Mouse (Mus musculus): ENCODE results near the gene Zfp931. TPM values are rescaled to one million over a fixed set of nuclear protein-coding genes. Genes with fewer than 3 reads are reported as not detected.

Zfp931 gene
- polyA plus RNA-seq, 1 experiment = 1.5 TPM

DNA sequence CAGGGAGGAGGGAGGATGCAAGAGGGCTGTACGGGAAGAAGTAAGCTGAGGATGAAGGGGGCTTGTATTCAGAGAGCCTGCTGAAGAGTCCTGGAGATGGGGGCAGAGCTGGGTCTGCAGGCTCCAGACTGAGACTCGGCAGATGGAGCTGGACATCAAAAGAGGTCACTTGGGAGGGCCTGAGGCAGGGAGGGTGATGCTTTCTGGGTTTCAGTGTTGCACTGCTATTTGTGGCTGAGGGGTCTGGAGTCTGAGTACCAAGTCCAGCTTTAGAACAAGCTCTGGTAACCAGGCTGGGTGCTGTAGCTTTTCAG lies 43.1 kb upstream of the Zfp931 start:
- H3ac ChIP-seq (ENCODE audit: control insufficient read depth, insufficient read length, low read depth) = no peak overlapping the region
- no peak overlapping the region for H3K4me3 ChIP-seq (ENCODE audit: insufficient read depth, poor library complexity, severe bottlenecking)

DNA sequence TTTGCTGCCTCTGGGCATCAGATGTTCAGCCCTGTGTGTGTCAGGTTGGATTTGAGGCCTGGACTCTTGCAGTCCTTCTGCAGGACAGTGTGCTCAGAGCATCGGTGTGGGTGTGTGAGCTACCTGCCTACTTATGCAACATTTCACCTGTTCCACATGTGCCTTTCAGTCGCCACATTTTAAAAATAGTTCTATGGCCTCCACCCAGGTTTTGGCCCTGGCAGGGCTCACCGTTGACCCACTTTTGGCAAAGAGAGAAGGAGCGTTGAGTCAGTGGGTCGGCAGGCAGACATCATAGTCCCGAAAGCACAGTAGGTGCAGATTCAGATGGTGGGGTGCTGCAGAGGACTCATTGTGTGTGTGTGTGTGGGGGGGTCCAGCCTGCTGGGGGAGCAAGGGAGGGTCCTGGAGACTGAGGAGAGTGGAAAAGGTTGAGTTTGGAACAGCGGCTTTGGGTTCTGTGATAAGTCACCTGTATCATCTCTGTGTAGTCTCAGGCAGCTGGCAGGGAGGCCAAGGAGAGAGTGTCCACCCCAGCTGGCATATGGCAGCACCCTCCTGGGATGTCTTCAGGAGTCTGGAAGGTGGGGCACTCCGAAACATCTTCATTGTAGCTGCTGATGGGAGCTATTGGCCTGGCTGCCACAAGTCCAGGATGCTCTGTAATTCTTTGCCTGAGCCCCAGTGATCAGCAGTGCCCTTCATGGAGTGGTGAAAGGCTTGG lies 42.5 kb upstream of the Zfp931 start:
- Histone ChIP-seq H3K4me3 (ENCODE audit: insufficient read depth, poor library complexity, severe bottlenecking) (no peak overlapping the region), H3ac (ENCODE audit: control insufficient read depth, insufficient read length, low read depth) (no peak overlapping the region)
- TF ChIP-seq MYOG (IDR thresholded peaks at IDR 0.05; ENCODE audit: control insufficient read depth, extremely low read depth, insufficient read length) (no peak), USF1 (IDR thresholded peaks at IDR 0.05; ENCODE audit: low read depth) (no peak), CEBPB (IDR thresholded peaks at IDR 0.05; ENCODE audit: low read depth) (no peak), MYOD1 (IDR thresholded peaks at IDR 0.05; ENCODE audit: control insufficient read depth, insufficient read length, low read depth) (no peak), MAX (IDR thresholded peaks at IDR 0.05) (no peak), CTCF (IDR thresholded peaks at IDR 0.05; ENCODE audit: control insufficient read depth, insufficient read depth, insufficient read length) (no peak), FOSL1 (IDR thresholded peaks at IDR 0.05; ENCODE audit: insufficient read depth, low read length, poor library complexity, severe bottlenecking) (no peak)

More for the DNA sequence above, 43.1 kb upstream of the Zfp931 start:
- Histone ChIP-seq H3K27me3 (ENCODE audit: control insufficient read depth, insufficient read depth, insufficient read length) (no peaks in the 10 kb centered on the region), H3K79me2 (ENCODE audit: control insufficient read depth, insufficient read depth) (no peaks in the 10 kb centered on the region), H3K79me3 (ENCODE audit: low read depth) (no peaks in the 10 kb centered on the region), H3K36me3 (ENCODE audit: control insufficient read depth, insufficient read depth) (no peaks in the 10 kb centered on the region)
- TF ChIP-seq FOSL1 (IDR thresholded peaks at IDR 0.05; ENCODE audit: insufficient read depth, low read length, poor library complexity, severe bottlenecking) (no peak), MYOD1 (IDR thresholded peaks at IDR 0.05; ENCODE audit: control insufficient read depth, insufficient read length, low read depth) (no peak), CTCF (IDR thresholded peaks at IDR 0.05; ENCODE audit: control insufficient read depth, insufficient read depth, insufficient read length) (no peak), MYOG (IDR thresholded peaks at IDR 0.05; ENCODE audit: control insufficient read depth, extremely low read depth, insufficient read length) (no peak), USF1 (IDR thresholded peaks at IDR 0.05; ENCODE audit: low read depth) (no peak), MAX (IDR thresholded peaks at IDR 0.05) (no peak), CEBPB (IDR thresholded peaks at IDR 0.05; ENCODE audit: low read depth) (no peak)

DNA sequence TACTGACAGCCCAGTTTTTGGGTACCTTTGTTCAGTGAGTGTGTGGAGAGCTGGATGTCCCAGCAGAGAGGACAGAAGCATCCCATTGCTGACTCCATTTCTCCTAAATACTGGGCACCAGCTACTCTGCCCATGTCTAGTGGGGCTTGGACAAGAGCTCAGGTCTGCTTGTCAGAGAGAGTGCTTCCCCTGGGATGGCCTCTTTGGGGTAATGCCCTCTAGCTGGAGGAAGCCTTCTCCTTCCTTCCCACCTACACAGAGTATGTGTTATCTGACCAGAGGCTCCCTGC lies 42.0 kb upstream of the Zfp931 start:
- Histone ChIP-seq H3K79me2 (ENCODE audit: control insufficient read depth, insufficient read depth) (no peaks in the 10 kb centered on the region), H3ac (ENCODE audit: control insufficient read depth, insufficient read length, low read depth) (no peak overlapping the region), H3K4me3 (ENCODE audit: insufficient read depth, poor library complexity, severe bottlenecking) (no peak overlapping the region), H3K27me3 (ENCODE audit: control insufficient read depth, insufficient read depth, insufficient read length) (no peaks in the 10 kb centered on the region), H3K36me3 (ENCODE audit: control insufficient read depth, insufficient read depth) (no peaks in the 10 kb centered on the region), H3K79me3 (ENCODE audit: low read depth) (no peaks in the 10 kb centered on the region)
- TF ChIP-seq MYOG (IDR thresholded peaks at IDR 0.05; ENCODE audit: control insufficient read depth, extremely low read depth, insufficient read length) (no peak), CTCF (IDR thresholded peaks at IDR 0.05; ENCODE audit: control insufficient read depth, insufficient read depth, insufficient read length) (no peak), CEBPB (IDR thresholded peaks at IDR 0.05; ENCODE audit: low read depth) (no peak), MYOD1 (IDR thresholded peaks at IDR 0.05; ENCODE audit: control insufficient read depth, insufficient read length, low read depth) (no peak), USF1 (IDR thresholded peaks at IDR 0.05; ENCODE audit: low read depth) (no peak), MAX (IDR thresholded peaks at IDR 0.05) (no peak), FOSL1 (IDR thresholded peaks at IDR 0.05; ENCODE audit: insufficient read depth, low read length, poor library complexity, severe bottlenecking) (no peak)

More for the DNA sequence above, 42.5 kb upstream of the Zfp931 start:
- H3K79me3 ChIP-seq (ENCODE audit: low read depth) = no peaks in the 10 kb centered on the region
- no peaks in the 10 kb centered on the region for H3K36me3 ChIP-seq (ENCODE audit: control insufficient read depth, insufficient read depth)
- H3K27me3 ChIP-seq (ENCODE audit: control insufficient read depth, insufficient read depth, insufficient read length) = no peaks in the 10 kb centered on the region
- no peaks in the 10 kb centered on the region for H3K79me2 ChIP-seq (ENCODE audit: control insufficient read depth, insufficient read depth)

DNA sequence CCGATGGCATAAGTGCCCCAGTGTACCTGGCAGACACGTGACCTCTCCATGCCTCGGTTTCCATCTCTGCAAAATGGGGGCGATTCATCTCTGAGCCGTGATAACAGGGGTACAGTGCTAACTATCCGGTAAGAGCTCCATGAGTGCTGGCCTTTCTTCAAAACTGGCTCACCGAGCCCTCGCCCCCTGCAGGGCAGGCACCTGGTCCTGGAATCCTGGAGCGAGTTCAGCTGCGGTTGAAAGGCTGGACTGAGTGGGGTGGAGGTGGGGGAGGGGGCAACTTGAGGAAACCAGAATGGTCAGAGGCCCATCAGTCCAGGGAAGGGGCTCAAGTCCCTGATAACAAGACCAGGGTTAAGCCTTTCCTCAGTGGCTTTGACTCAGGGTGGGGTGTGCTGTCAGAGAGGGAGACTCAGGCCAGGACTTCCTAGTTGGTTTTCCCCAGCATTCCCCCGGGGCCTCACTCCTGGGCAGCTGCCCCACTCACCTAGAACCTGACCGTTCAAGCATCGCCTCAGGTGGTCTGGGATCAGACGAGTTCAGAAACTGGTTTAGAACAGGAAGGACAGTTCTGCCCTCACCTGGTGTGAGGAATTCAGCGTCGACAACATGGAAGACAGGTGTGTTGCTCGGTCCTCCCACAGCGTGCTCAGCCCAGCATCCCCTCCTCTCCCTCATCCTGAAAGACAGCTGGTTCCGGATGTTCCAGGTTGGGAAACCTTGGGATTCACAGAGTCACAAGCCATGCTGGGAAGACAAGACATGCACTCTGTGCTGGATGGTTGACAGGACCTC lies 41.5 kb upstream of the Zfp931 start:
- no peak for TF ChIP-seq USF1 (IDR thresholded peaks at IDR 0.05; ENCODE audit: low read depth)
- no peak for TF ChIP-seq MYOG (IDR thresholded peaks at IDR 0.05; ENCODE audit: control insufficient read depth, extremely low read depth, insufficient read length)
- TF ChIP-seq FOSL1 (IDR thresholded peaks at IDR 0.05; ENCODE audit: insufficient read depth, low read length, poor library complexity, severe bottlenecking) = no peak
- Histone ChIP-seq H3K27me3 (ENCODE audit: control insufficient read depth, insufficient read depth, insufficient read length) (no peaks in the 10 kb centered on the region), H3K4me3 (ENCODE audit: insufficient read depth, poor library complexity, severe bottlenecking) (no peak overlapping the region)

DNA sequence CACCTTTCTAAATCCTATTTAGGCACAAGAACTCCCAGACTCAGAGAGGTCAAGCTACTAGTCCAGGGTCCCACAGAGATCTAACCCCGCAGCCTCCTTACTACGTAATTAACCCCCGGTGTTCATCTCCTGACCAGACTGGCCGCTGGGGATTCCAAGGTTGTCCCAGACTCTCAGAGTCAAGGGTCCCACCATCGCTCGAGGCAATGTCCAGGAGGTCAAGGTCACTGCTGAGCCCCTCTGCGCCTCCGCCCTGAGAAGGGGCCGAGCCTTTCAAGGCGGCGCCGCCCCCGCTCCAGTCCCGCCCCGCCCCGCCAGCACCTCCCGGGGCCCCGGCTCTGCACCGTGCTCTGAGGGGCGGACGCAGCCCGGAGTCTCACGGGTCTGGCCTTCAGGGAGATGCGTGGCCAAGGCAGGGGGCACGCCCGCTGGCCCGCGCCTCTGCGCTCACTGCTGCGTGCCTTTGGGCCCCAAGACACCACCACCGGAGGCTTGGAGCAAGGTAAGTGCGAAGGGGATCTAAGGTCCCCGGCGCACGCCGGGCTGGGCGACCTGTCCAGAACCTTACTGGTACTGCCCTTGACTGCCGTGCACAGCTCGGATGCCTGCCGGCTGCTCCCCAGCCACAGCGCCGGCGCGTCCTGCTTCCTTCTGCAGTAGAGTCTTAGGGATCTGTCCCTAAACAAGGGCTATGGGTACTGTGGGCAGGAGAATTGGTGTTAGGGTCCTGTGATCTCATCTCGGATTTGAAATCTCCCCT lies 40.7 kb upstream of the Zfp931 start, which contains the start of gene Phactr3:
Phactr3 (plus strand) TSS at position 175 of the 760 bp plus-strand sequence.
- TF ChIP-seq CTCF (IDR thresholded peaks at IDR 0.05; ENCODE audit: control insufficient read depth, insufficient read depth, insufficient read length) (no peak), FOSL1 (IDR thresholded peaks at IDR 0.05; ENCODE audit: insufficient read depth, low read length, poor library complexity, severe bottlenecking) (no peak), MYOD1 (IDR thresholded peaks at IDR 0.05; ENCODE audit: control insufficient read depth, insufficient read length, low read depth) (no peak), MYOG (IDR thresholded peaks at IDR 0.05; ENCODE audit: control insufficient read depth, extremely low read depth, insufficient read length) (no peak), MAX (IDR thresholded peaks at IDR 0.05) (no peak), USF1 (IDR thresholded peaks at IDR 0.05; ENCODE audit: low read depth) (no peak), CEBPB (IDR thresholded peaks at IDR 0.05; ENCODE audit: low read depth) (no peak)
- H3K36me3 ChIP-seq (ENCODE audit: control insufficient read depth, insufficient read depth) = no peaks in the 10 kb centered on the region
- no peak within 1 kb of the TSS for H3K4me3 ChIP-seq (ENCODE audit: insufficient read depth, poor library complexity, severe bottlenecking)
- H3K79me2 ChIP-seq (ENCODE audit: control insufficient read depth, insufficient read depth) = no peaks in the 10 kb centered on the region
- H3ac ChIP-seq (ENCODE audit: control insufficient read depth, insufficient read length, low read depth) = no peak within 1 kb of the TSS
- no peaks in the 10 kb centered on the region for H3K79me3 ChIP-seq (ENCODE audit: low read depth)
- H3K27me3 ChIP-seq (ENCODE audit: control insufficient read depth, insufficient read depth, insufficient read length) = no peaks in the 10 kb centered on the region

More for the DNA sequence above, 41.5 kb upstream of the Zfp931 start:
- Histone ChIP-seq H3K36me3 (ENCODE audit: control insufficient read depth, insufficient read depth) (no peaks in the 10 kb centered on the region), H3K79me2 (ENCODE audit: control insufficient read depth, insufficient read depth) (no peaks in the 10 kb centered on the region), H3K79me3 (ENCODE audit: low read depth) (no peaks in the 10 kb centered on the region), H3ac (ENCODE audit: control insufficient read depth, insufficient read length, low read depth) (no peak overlapping the region)
